Mouse (Mus musculus) left cerebral cortex, postnatal 10 days (tissue): ENCODE measurements around the gene Gpx3. TPM values are rescaled to one million over a fixed set of nuclear protein-coding genes. Genes with fewer than 3 reads are reported as not detected.
"Not testable (repeated sequence)": the region's sequence is repeated elsewhere in the genome, so short reads cannot be mapped to it uniquely, and the experiment has no call there.

Source experiments
- DNase-seq, 2 experiments: peaks; one replicate each; pipeline ENCODE4 v3.0.0; 2021 to 2022; ENCODE audit warnings: low spot score in 2 of 2, mixed read lengths in 1 of 2; ENCODE audit errors: extremely low spot score in 1 of 2
- intact Hi-C: fragments of 180-260 bp; cut with DNase I; formaldehyde crosslinking; loops from one replicate; pipeline ENCODE4 v1.15.1; 2025
- total RNA-seq, 2 experiments: library from RNA; stranded (reverse); gene quantifications; 2 replicates each; pipeline ENCODE4 v1.2.3; 2021

Gene Gpx3
- total RNA-seq, 2 experiments from 2014 or later: 9.7 to 10.2 TPM

DNA sequence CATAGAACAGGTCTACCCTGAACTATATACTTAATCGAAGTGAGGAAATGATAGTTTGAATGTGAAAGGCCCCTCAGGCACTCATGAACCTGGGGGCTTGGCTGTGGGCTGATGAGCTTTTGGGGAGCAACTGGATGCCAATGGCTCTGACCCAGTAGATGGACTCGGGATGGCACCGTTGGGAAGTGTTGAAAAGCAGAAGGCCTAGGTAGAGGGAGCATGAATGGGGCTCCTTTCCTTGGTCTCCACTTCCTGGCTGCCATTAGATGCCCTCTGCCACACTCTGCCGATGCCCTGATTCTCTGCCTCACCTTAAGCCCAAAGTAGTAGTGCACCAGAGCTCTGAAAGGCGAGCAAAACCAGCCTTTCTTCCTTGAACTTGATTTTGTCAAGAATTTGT, 26.2 kb upstream of the Gpx3 start:
- DNase-seq: no peak
- intact Hi-C loops: no loop called here

DNA sequence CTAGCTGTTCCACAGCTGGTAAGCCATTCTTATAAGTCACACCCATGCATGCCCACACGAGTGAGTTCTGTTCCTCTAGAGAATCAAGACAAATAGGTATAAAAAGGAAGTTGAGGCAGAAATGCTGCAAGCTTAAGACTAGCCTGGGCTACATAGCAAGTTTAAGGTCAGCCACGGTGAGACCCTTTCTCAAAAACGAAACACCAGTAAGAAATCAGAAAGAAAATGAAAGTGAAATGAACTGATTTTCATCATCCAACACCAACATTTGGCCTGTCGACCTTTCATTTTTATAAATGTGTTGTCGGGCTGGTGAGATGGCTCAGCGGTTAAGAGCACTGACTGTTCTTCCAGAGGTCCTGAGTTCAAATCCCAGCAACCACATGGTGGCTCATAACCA, 23.4 kb upstream of the Gpx3 start:
- DNase-seq: no peak
- intact Hi-C loops: loop anchor here (2.0 kb wide), 2 partner anchors 48 to 106 kb away; no protein-coding TSS in a partner anchor

DNA sequence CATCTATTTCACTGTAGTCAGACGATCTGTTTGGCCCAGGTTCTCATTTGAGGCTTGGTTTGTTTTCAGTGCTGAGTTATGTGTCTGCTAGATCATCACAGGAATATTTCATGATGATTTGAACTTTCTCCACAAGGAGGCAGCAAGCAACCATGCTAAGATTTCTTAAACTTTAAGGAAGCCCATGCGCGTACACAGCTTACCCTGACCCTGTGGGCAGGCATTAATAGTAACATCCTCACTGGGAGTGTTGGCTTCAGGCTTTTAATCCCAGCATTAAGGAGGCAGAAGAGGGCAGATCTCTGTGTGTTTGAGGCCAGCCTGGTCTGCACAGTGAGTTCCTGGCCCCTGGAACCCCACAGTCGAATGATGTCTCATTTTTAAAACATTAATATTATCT, 22.8 kb upstream of the Gpx3 start:
- intact Hi-C loops: loop anchor here (2.0 kb wide), 2 partner anchors 47 to 105 kb away; no protein-coding TSS in a partner anchor

DNA sequence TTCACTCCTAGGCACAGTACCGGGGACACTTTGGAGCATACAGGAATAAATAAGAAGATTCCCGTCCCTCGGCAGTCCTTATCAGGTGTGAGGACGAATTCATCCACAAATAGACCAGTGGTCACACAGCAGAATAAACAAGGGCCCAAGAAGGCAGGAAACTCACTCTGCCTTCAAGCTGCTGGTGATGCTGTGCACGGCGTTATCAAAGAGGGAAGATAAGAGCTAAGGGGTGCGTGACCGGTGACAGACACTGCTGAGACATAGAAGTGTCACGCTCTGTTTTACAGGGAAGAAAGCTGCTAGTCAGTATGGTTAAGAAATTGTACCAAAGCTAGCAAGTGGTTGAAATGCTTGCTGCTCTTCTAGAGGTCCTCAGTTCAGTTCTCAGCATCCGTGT, 22.3 kb upstream of the Gpx3 start:
- no peak for DNase-seq
- intact Hi-C loops: loop anchor here (2.0 kb wide), 2 partner anchors 47 to 105 kb away; no protein-coding TSS in a partner anchor

More for the DNA sequence above, 22.8 kb upstream of the Gpx3 start:
- peak; percentile 43 to 68 for DNase-seq

DNA sequence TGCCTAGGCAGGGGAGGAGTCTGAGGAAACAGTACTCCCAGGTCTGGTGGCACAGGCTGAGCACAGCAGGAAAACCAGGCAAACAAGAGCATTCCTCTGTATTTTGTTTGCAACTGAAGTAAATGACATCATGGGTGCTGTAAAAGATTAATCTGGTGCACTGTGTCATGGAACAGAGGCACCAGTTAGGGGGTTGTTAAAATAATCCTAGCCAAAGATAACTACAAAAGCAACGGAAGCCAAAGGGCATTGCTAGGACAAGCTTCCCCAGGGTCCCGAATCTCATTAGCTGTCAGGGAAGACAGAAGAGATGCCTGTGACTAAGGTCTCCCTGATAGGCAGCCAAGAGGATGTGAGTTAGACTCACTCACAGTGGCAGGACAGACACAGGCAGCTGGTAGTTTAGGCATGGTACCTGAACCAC, 21.2 kb upstream of the Gpx3 start:
- no peak for DNase-seq
- intact Hi-C loops: no loop called here

DNA sequence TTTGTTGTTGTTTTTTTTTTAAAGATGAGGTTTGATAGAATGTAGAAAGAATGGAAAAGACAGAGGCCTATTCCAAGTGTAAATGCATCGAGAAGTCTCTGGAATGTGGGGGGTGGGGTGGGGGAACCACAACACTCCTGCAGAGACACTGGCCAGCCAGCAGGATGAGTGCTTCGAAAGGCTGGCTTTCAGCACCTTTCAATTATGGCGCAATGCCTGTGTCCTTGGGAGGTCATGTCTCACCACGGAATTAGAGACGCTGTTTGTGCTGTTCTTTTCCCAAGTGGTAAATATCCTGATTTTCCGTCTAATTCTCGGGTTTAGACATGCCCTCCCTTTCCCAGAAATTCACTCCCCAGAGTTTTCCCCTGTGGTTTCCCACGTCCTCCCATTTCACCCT, 19.6 kb upstream of the Gpx3 start:
- DNase-seq: no peak
- intact Hi-C loops: no loop called here

DNA sequence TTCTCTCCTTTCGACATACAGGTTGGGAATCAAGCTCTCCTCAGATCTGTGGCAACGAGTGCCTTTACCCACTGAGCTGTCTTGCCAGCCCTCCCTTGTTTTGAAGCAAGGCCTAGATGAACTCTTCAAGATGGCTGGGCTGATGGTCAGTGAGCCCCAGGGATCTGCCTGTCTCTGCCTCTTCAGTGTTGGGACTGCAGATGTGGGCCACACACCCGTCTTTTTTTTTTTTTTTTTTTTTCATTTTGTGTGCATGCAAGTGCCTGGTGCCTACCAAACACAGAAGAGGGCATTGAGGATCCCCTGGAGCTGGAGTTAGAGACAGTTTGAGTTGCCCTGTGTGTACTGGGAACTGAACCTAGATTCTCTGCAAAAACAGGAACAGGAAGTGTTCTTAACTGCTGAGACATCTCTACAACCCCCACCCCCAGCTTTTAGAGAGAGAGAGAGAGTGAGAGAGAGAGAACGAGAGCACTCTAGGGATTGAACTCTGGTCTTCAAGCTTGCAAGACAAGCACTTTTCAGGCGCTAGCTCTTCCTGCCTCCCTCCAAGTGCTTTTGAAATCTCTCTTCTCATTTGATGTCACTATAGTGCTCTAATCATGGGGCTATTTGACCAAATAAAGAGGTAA, 17.9 kb upstream of the Gpx3 start:
- DNase-seq: no peak
- intact Hi-C loops: no loop called here

DNA sequence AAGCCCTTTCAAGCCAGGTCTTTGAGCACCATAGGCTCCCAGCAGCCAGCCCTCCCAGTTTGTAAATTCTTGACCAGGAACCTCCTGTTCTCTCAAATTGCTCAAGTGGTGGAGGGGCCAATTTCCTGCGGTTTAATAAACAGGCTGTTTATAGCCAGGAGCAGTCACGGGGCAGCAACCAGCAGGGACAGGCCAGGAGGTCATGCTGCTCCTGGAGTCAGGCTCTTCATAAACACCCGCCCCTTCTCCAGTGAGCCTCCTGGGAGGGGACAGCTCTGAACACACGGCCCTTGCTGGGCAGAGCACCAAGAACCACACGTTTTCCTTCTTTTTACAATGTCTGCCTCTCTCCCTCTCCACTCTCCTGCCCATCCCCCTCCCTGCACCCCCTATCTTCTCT, 17.3 kb upstream of the Gpx3 start:
- DNase-seq: peak in 1 of 2 experiments; percentile 83

DNA sequence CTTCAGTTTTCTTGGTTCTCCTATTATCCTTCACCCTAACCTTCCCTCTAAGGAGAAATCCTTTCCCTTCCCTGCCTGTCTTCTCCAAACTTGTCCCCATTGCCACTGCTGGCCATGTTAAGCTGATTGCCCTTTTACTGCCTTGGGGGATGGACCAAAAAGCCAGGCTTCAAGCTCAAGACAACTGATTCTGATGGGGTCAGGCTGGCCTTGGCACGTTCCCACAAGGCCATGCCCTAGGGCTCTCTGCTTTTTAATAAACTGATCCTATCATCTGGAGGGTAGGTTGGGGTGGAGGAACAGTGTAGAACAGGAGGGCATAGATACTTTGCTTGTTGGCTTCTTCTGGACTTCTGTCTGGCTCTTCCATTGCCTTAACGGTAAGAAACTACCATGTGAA, 16.8 kb upstream of the Gpx3 start:
- DNase-seq: no peak
- intact Hi-C loops: no loop called here

More for the DNA sequence above, 17.3 kb upstream of the Gpx3 start:
- intact Hi-C loops: no loop called here

DNA sequence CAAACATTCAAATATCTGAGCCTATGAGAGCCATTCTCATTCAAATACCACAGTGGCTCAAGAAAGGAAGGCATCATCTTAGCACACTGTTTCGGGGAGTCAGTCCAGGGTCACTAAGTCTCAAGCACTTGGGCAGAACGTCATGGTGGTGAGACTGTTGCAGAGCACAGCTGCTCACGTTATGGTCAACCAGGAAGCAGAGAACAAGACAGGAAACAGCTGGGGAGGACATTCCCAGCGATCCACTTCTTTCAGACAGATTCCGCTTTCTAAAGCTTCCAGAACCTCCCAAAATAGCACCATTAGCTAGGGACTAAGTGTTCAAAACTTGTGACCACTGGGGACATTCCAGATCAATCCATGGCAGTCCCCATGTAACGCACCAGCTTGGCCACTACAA, 14.3 kb upstream of the Gpx3 start:
- DNase-seq: no peak
- intact Hi-C loops: no loop called here

DNA sequence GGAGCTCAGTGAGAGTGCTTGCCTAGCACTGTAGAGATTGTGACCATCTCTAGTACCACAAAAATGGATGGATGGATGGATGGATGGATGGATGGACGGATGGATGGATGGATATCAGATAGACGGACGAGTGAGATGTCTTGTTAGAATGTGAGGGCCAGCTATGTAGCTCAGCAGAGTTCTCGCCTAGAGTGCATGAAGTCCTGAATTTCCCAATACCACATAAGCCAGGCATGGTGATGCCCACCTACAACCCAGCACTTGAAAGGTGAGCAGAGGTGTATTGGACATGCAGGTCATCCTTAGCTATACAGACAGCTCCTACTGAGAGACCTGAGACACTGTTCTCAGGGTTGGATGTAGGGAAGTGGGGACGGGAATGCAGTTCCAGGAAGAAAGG, 10.9 kb upstream of the Gpx3 start:
- intact Hi-C loops: no loop called here
- no peak for DNase-seq

DNA sequence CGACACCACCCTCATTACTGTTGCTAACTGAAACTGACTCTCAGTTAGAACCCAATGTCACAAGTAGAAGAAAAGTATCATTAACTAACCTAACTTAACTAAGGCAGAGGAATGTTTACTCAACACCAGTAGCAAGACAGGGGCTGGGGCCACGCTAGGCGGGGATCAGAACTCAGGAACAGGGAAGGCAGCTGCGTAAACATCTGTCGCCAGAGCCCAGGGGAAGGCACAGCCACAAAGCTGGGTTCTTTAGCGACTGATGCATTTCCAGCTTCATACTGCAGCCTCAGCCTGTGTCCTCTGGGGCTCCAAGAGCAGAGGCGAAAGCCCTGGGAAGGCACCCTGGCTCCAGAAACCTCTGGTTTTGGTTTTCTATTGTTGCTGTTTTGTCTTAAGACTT, 10.2 kb upstream of the Gpx3 start:
- DNase-seq: no peak
- intact Hi-C loops: no loop called here

DNA sequence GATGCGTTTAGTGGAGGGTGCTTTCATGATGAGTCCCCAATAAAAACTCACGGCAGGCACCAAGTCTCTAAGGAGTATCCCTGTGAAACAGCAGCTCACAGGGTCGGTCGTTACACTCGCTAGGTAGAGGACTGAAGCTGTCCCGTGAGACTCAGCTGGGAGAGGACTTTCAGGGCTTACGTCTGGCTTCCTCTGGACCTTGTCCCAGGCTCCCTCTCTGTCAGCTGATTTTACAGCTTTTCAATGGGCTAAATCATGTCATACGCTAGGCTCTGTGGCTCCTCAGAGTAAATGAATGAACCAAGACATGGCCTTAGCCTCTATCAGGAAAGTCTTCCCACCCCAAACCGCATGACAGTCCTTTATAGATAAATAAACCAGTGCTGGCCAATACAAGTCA, 7.7 kb upstream of the Gpx3 start:
- intact Hi-C loops: no loop called here
- no peak for DNase-seq

DNA sequence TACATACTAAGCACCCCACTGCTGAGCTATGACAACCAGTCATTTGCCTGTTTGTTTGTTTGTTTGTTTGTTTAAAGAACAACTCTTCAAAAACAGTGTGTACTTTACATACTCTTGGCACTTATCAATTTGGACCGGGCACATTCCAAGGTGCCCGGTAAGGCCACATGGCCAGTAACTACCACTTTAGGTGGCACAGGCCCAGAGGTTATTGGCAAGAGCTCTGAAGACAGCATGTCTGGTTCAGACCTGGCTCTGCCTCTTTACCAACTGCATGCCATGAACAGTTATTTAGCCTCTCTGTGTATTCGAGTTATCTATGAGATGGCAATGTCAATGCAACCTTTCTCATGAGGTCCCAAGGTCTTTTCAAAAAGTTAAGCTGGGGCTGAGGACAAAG, 5.6 kb upstream of the Gpx3 start:
- intact Hi-C loops: not testable (repeated sequence)

DNA sequence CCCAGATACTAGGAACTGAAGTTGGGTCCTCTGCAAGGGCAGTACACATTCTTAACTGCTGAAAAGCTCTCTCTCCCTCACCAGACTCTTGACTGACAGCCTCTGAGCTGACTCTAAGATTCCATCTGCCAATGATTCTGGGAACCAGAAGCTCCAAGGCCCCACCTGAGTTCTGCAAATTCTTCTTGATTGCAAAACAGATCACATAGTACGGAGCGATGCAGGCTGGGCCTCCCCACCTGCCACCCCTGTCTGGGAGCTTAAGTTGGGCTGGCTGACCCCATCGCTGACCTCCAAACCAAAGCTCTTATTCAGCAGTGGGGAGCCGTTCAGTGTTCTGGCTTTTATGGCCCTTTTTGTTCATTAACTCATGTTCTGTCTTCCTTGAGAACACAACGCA, 4.8 kb upstream of the Gpx3 start:
- intact Hi-C loops: no loop called here
- DNase-seq: no peak

More for the DNA sequence above, 5.6 kb upstream of the Gpx3 start:
- not testable (repeated sequence) for DNase-seq

DNA sequence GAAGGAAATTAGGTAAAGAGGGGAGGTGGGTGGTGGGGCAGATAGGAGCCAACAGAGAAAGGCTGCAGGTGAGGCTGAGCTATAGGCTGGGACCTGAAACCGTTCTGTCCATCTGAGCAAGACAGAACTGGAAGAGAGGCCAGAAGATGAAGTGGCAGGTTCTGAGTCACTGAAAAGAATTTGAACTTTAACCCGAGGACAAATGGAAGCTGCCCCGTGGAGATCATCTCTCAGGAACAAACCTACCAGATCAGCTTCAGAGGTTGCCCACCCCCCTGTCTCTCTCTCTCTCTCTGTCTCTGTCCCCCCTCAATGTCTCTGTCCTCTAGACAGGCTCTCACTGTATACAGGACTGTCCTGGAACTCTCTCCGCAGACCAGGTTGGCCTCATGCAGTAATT, 2.6 kb upstream of the Gpx3 start:
- intact Hi-C loops: no loop called here
- DNase-seq: no peak

DNA sequence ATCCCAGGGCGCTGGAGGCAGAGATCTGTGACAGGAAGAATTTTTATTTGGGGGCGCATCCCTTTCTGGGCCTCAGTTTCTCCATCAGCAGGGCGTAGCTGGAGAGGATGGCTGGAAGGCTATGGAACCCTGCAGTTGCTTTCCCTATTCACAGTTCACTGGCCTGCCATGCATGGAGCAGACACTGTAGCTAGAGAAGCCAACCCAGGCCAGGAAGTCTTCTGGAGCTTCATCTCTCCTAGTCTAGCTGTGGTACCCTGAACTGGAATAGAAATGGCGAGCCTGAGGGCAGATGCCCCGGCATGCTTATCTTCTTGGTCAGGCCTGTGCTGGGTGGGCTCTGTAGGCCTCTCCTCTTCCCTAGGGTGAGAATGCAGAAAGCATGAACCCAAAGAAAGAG, 1.1 kb downstream of the Gpx3 start:
- intact Hi-C loops: no loop called here
- DNase-seq: no peak

DNA sequence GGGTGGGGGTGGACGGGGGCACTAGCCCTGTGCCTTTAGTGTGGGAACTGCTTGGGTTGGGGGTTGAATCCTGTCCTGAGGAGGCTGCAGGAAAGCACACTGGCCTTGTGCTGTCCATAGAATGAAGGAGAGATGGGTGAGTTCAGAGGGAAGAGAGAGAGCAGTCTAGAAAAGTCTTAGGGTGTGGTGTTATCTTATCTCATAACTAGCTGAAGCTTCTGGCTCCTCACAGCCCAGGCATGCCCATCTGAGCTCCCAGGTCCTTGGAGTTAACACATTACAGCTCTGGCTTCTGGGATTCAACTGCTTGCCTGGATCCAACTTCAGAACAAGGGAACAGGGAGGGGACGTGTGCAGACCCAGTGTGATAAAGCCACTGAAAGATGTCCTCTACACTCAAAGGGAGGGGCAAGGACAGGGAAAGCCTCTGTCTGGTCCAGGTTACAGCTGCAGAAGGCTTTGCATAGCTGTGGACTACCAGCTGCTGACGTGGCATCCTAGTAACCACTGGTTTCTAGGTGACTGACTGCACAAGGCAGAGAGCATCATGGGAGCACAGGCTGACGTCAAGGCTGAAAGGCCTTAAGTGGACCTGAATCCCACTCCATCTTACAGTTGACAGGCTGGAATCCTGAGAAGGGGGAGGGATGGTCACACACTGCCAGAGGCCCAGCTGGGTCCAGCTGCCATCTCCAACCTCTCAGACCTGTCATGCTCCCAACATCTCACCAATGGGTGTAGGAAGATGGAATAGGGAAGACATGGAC, 1.9 kb downstream of the Gpx3 start:
- intact Hi-C loops: no loop called here
- DNase-seq: no peak

DNA sequence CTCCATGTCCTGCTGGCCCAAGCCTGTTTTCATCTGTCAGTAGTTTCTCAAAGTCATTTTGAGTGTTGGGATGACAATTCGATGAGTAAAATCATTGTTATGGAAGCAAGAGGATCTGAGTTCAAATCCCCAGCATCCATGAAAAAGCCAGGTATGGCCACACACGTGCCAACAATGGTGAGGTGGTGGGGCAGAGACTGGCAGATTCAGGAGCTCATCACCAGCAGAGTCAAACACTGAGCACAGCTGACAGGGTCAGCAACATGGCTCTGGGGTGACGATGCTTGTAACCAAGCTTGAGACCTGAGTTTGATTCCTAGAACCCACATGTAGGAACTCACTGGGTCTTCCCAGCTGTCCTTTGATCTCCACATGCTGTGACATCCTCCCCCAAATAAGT, 2.8 kb downstream of the Gpx3 start:
- DNase-seq: no peak
- intact Hi-C loops: no loop called here

DNA sequence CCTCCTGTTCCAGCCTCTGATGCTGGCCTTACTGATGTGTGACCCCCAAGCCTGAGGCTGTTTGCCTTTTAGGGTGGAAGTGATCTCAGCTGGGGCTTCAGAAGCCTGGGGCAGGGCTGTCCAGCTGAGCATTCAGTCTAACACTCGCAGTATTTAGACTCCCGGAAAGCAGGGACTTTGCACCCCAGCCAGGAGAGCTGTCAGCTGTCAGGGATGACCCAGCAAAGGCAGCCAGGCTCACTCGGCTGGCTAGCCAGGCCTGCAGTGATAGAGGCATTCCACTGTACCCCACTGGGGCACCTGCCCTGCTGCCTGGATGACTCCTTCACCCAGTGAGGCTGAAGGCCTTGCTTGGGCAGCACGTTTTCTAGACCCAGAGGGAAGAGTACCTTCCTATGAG, 3.7 kb downstream of the Gpx3 start:
- DNase-seq: no peak
- intact Hi-C loops: no loop called here
